Mouse (Mus musculus) myocyte (in vitro differentiated cells): ENCODE measurements around the gene Dhx37. TPM values are rescaled to one million over a fixed set of nuclear protein-coding genes. Genes with fewer than 3 reads are reported as not detected.
"Not testable (repeated sequence)": the region's sequence is repeated elsewhere in the genome, so short reads cannot be mapped to it uniquely, and the experiment has no call there.

Experiments
- H3K27me3 ChIP-seq: one replicate; pipeline ENCODE4 v1.6.1; 2011; ENCODE audit not compliant: control insufficient read depth, insufficient read depth, insufficient read length
- H3K36me3 ChIP-seq: one replicate; pipeline ENCODE4 v1.6.1; 2011; ENCODE audit not compliant: control insufficient read depth, insufficient read depth
- H3K4me2 ChIP-seq: one replicate; pipeline ENCODE4 v1.6.1; 2011; ENCODE audit warnings: low read depth, control low read depth
- H3K4me3 ChIP-seq: one replicate; pipeline ENCODE4 v1.5.1; 2011; ENCODE audit warnings: mild to moderate bottlenecking, control low read depth, moderate library complexity
- H3K79me2 ChIP-seq: one replicate; pipeline ENCODE4 v1.6.1; 2011; ENCODE audit not compliant: control insufficient read depth, insufficient read depth
- H3ac ChIP-seq: one replicate; pipeline ENCODE4 v1.6.1; 2011; ENCODE audit not compliant: control insufficient read depth, insufficient read length
- CEBPB ChIP-seq: IDR thresholded peaks from 2 replicates; pipeline ENCODE4 v1.6.1; 2011; ENCODE audit warnings: mild to moderate bottlenecking, moderate library complexity; ENCODE audit not compliant: poor library complexity, insufficient read depth, severe bottlenecking
- E2F4 ChIP-seq: IDR thresholded peaks from one replicate; pipeline ENCODE4 v1.6.1; 2011; ENCODE audit warnings: mild to moderate bottlenecking, control low read depth, moderate library complexity; ENCODE audit not compliant: insufficient read depth
- MAX ChIP-seq: IDR thresholded peaks from one replicate; pipeline ENCODE4 v1.6.1; 2011; ENCODE audit warnings: low read depth, mild to moderate bottlenecking, control low read depth
- MYOD1 ChIP-seq, 3 experiments: IDR thresholded peaks; one replicate each; pipeline ENCODE4 v1.6.1; 2011; ENCODE audit warnings: control low read depth in 2 of 3, low read depth in 2 of 3, mild to moderate bottlenecking in 2 of 3, moderate library complexity in 1 of 3; ENCODE audit not compliant: insufficient read length in 2 of 3, control insufficient read depth in 1 of 3
- MYOG ChIP-seq, 3 experiments: IDR thresholded peaks; one replicate each; pipeline ENCODE4 v1.6.1; 2011; ENCODE audit warnings: control low read depth in 2 of 3, low read depth in 2 of 3, mild to moderate bottlenecking in 2 of 3; ENCODE audit not compliant: insufficient read length in 2 of 3, control insufficient read depth in 1 of 3, insufficient read depth in 1 of 3
- POLR2A ChIP-seq: IDR thresholded peaks from one replicate; pipeline ENCODE4 v1.6.1; 2011; ENCODE audit warnings: low read depth, mild to moderate bottlenecking, control low read depth, moderate library complexity; ENCODE audit not compliant: insufficient read length
- POLR2AphosphoS2 ChIP-seq: IDR thresholded peaks from one replicate; pipeline ENCODE4 v1.6.1; 2011; ENCODE audit warnings: low read depth, control low read depth; ENCODE audit not compliant: insufficient read length
- REST ChIP-seq: IDR thresholded peaks from one replicate; pipeline ENCODE4 v1.6.1; 2011; ENCODE audit warnings: mild to moderate bottlenecking, control low read depth, moderate library complexity; ENCODE audit not compliant: insufficient read depth, insufficient read length
- SRF ChIP-seq: IDR thresholded peaks from one replicate; pipeline ENCODE4 v1.6.1; 2011; ENCODE audit warnings: low read depth; ENCODE audit not compliant: control insufficient read depth, insufficient read length
- TCF12 ChIP-seq: IDR thresholded peaks from one replicate; pipeline ENCODE4 v1.6.1; 2011; ENCODE audit warnings: mild to moderate bottlenecking, control low read depth; ENCODE audit not compliant: poor library complexity, insufficient read depth, severe bottlenecking
- TCF3 ChIP-seq: IDR thresholded peaks from one replicate; pipeline ENCODE4 v1.6.1; 2011; ENCODE audit warnings: low read depth, control low read depth; ENCODE audit not compliant: insufficient read length
- USF1 ChIP-seq: IDR thresholded peaks from one replicate; pipeline ENCODE4 v1.6.1; 2011; ENCODE audit warnings: low read depth, mild to moderate bottlenecking, control low read depth, moderate library complexity
- polyA plus RNA-seq: library from polyadenylated mRNA; unstranded; fragments of >200 nt; fragmentation: generic; extraction: Trizol; gene quantifications from one replicate; pipeline ENCODE4 v1.2.1, GENCODE M21; 2012; ENCODE audit warnings: missing spikeins

Dhx37 gene
- polyA plus RNA-seq, 1 experiment = 17.2 TPM

GRCm38 (mm10) chr5:125389131-125389578 lies 44.8 kb downstream of the Dhx37 start, which contains the start of gene Gm10382:
Gene Gm10382 (plus strand): TSS chr5:125389322.
- Histone ChIP-seq H3K4me2 (peak within 1 kb of the TSS; percentile 97), H3K27me3 (no peaks in the 10 kb centered on the region), H3K36me3 (peaks cover 29% of the 10 kb centered on the region), H3K4me3 (peak within 1 kb of the TSS; percentile 100), H3ac (peak within 1 kb of the TSS; percentile 93), H3K79me2 (peaks cover 44% of the 10 kb centered on the region)
- TF ChIP-seq MYOD1 (IDR thresholded peaks at IDR 0.05; ENCODE audit: control insufficient read depth in 1 of 3, insufficient read length in 2 of 3, low read depth in 2 of 3) (no peak), SRF (no peak), MAX (no peak), TCF3 (no peak), MYOG (IDR thresholded peaks at IDR 0.05; ENCODE audit: control insufficient read depth in 1 of 3, insufficient read depth in 1 of 3, insufficient read length in 2 of 3, low read depth in 2 of 3) (no peak), POLR2AphosphoS2 (peak; percentile 94), REST (no peak), USF1 (no peak), E2F4 (no peak), CEBPB (no peak), TCF12 (no peak), POLR2A (peak; percentile 48)

DNA sequence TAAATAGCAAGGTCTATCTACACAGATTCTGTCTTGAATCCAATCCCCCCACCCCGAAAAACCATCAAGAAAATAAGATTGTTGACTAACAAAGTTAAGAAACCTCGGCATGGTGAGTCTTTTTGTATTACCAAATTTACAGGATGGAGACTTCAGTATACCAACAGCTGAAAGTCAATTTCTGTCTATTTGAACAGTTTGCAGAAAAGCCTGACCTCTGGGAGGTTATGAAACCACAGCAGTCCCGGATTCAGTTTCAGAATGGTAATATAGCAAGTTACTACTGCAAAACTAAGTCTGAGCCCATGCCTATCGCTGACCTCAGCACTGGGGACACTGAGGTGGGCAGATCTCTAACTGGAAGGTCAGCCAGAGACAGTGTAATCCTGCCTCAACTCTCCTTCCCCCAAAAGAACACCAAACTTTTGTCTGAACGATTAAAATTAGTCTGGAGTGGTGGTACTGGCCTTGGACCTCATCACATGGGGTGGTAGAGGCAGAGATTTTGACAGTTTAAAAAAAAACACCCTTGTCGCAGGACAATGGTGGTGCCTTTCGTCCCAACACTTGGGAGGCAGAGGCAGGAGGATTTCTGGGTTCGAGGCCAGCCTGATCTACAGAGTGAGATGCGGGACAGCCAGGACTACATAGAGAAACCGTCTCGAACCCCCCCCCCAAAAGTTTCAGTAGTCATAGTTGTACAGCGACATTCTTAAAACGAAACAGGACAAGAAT lies 45.4 kb downstream of the Dhx37 start:
- H3K36me3 ChIP-seq = peaks cover 33% of the 10 kb centered on the region
- H3ac ChIP-seq = peak overlapping the region; percentile 93
- H3K4me2 ChIP-seq = peak overlapping the region; percentile 59
- H3K27me3 ChIP-seq = no peaks in the 10 kb centered on the region
- H3K4me3 ChIP-seq = peak overlapping the region; percentile 100
- H3K79me2 ChIP-seq = peaks cover 44% of the 10 kb centered on the region
- no peak for TF ChIP-seq TCF12
- TF ChIP-seq POLR2AphosphoS2 = peak; percentile 80
- peak; percentile 57 for TF ChIP-seq POLR2A

DNA sequence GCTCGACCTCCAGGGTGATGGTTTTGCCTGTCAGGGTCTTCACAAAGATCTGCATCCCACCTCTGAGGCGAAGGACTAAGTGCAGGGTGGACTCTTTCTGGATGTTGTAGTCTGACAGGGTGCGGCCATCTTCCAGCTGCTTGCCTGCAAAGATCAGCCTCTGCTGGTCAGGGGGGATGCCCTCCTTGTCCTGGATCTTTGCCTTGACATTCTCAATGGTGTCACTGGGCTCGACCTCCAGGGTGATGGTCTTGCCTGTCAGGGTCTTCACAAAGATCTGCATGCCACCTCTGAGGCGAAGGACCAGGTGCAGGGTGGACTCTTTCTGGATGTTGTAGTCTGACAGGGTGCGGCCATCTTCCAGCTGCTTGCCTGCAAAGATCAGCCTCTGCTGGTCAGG lies 46.6 kb downstream of the Dhx37 start:
- not testable (repeated sequence) for H3ac ChIP-seq, H3K4me2 ChIP-seq, H3K27me3 ChIP-seq
- Histone ChIP-seq H3K4me3 (peak overlapping the region; percentile 100), H3K79me2 (peaks cover 44% of the 10 kb centered on the region), H3K36me3 (peaks cover 33% of the 10 kb centered on the region)

DNA sequence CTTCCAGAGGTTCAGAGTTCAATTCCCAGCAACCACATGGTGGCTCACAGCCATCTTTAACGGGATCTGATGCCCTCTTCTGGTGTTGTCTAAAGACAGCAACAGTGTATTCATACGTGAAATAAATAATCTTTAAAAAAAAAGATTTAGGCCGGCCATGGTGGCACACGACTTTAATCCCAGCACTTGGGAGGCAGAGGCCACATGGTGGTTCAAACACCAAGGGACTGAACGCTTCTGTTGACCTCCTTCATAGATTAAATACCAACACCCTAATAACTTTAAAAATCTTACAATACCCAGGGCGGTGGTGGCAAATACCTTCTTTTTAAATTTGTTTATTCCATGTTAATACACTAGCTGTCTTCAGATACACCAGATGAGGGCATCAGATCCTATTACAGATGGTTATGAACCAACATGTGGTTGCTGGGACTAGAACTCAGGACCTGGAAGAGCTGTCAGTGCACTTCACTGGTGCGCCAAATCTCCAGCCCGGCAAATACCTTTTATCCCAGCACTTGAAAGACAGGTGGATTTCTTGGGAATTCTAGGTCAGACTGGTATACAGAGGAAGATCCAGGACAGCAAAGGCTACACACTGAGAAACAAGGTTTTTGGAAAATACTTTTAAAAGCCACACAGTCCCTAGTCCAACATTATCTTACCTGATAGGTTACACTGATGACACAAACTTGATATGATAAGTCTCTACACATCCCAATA lies 48.5 kb downstream of the Dhx37 start:
- Histone ChIP-seq H3ac (no peak overlapping the region), H3K4me2 (peak overlapping the region; percentile 82), H3K36me3 (peaks cover 33% of the 10 kb centered on the region), H3K27me3 (no peaks in the 10 kb centered on the region), H3K4me3 (peak overlapping the region; percentile 14), H3K79me2 (peaks cover 35% of the 10 kb centered on the region)
- TF ChIP-seq POLR2AphosphoS2 (peak; percentile 46), TCF3 (no peak), TCF12 (no peak), MYOD1 (IDR thresholded peaks at IDR 0.05; ENCODE audit: control insufficient read depth in 1 of 3, insufficient read length in 2 of 3, low read depth in 2 of 3) (no peak), REST (no peak), MYOG (IDR thresholded peaks at IDR 0.05; ENCODE audit: control insufficient read depth in 1 of 3, insufficient read depth in 1 of 3, insufficient read length in 2 of 3, low read depth in 2 of 3) (no peak)

- H3ac ChIP-seq = no peak overlapping the region
- TF ChIP-seq E2F4 = no peak
- peak; percentile 39 for TF ChIP-seq POLR2A
- peak; percentile 99 for TF ChIP-seq POLR2AphosphoS2
- H3K79me2 ChIP-seq = peaks cover 35% of the 10 kb centered on the region
- H3K4me2 ChIP-seq = peak overlapping the region; percentile 82
- peaks cover 33% of the 10 kb centered on the region for H3K36me3 ChIP-seq
- H3K4me3 ChIP-seq = peak overlapping the region; percentile 14
- no peaks in the 10 kb centered on the region for H3K27me3 ChIP-seq
Measured at GRCm38 (mm10) chr5:125384512-125385214, 49.3 kb downstream of the Dhx37 start.
